Mouse (Mus musculus) bone marrow macrophage, adult 2 months (primary cell): ENCODE data around the gene Tmem63b.

Experiments used
- CTCF ChIP-seq: IDR thresholded peaks from 2 replicates; pipeline ENCODE4 v1.5.1; 2012; ENCODE audit warnings: low read depth, mild to moderate bottlenecking, low read length, moderate library complexity
- POLR2A ChIP-seq: IDR thresholded peaks from 2 replicates; pipeline ENCODE4 v1.6.1; 2012; ENCODE audit warnings: mild to moderate bottlenecking, low read depth, low read length, borderline replicate concordance

DNA sequence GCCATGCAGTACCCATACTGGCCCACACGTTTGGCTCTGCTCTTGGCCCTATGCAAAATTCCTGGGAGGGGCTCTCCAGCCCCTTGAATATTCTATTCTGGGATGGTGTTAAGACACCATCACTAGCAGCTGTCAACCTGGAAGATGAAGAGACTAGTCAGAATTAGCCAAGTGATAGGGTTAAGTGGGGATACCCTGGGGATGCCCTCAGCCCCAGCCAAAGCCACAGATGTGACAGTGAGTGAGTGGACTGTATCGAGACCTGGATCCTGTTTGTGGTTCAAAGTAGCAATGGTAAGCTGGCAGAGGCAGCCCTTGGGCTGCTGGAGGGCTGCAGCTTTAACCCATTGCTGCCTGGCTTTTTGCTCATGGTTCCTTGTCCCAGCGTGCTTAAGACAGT, 23.1 kb upstream of the Tmem63b start:
- TF ChIP-seq CTCF (no peak), POLR2A (no peak)
